Mouse (Mus musculus) frontal cortex, adult 2 months (tissue): ENCODE measurements at regions not wholly inside any gene's neighbourhood (a gene's known extent, or its start where the extent isn't known, plus 50 kb on each side); places are given as distances from the start of the nearest gene placed in this dataset.

ENCODE experiments used
- DNase-seq, 2 experiments: peaks; one replicate each; pipeline ENCODE4 v3.0.0; 2022; ENCODE audit warnings: low spot score in 1 of 2; ENCODE audit errors: extremely low spot score in 1 of 2

GRCm38 (mm10) chr16:13204948-13205470 is 51.3 kb upstream of the Mrtfb start:
- DNase-seq = peak in 1 of 2 experiments; percentile 67

- no peak for DNase-seq
Observed at GRCm38 (mm10) chr16:13205855-13206254, 50.4 kb upstream of the Mrtfb start.
